Mouse (Mus musculus) forebrain, embryonic 16.5 days (tissue): ENCODE measurements around the gene Ugt1a5. TPM values are rescaled to one million over a fixed set of nuclear protein-coding genes. Genes with fewer than 3 reads are reported as not detected.
"Not testable (repeated sequence)": the region's sequence is repeated elsewhere in the genome, so short reads cannot be mapped to it uniquely, and the experiment has no call there.

Experiments
- ATAC-seq: fragments of 200-750 bp; cut with Nextera tagmentation; 2 replicates; pipeline ENCODE4 v1.8.0; 2017; ENCODE audit warnings: mild to moderate bottlenecking, moderate library complexity
- H3K27ac ChIP-seq: fragments of 300-500 bp; sonication (generic); 2 replicates; pipeline ENCODE4 v1.5.1; 2014; ENCODE audit warnings: low read length, control low read depth
- H3K27me3 ChIP-seq: fragments of 300-500 bp; sonication (generic); replicated peaks from 2 replicates; pipeline ENCODE4 v1.6.1; 2014; ENCODE audit warnings: low read length; ENCODE audit not compliant: control insufficient read depth, insufficient read depth
- H3K36me3 ChIP-seq: fragments of 300-500 bp; sonication (generic); 2 replicates; pipeline ENCODE4 v1.6.1; 2014; ENCODE audit not compliant: control insufficient read depth, insufficient read depth
- H3K4me1 ChIP-seq: fragments of 300-500 bp; sonication (generic); replicated peaks from 2 replicates; pipeline ENCODE4 v1.6.1; 2014; ENCODE audit warnings: low read length; ENCODE audit not compliant: control insufficient read depth, insufficient read depth
- H3K4me2 ChIP-seq: fragments of 300-500 bp; sonication (generic); 2 replicates; pipeline ENCODE4 v1.6.1; 2014; ENCODE audit warnings: mild to moderate bottlenecking, low read length, control low read depth
- H3K4me3 ChIP-seq: fragments of 300-500 bp; sonication (generic); replicated peaks from 2 replicates; pipeline ENCODE4 v1.5.1; 2014; ENCODE audit warnings: mild to moderate bottlenecking, low read length, control low read depth
- H3K9ac ChIP-seq: fragments of 300-500 bp; sonication (generic); replicated peaks from 2 replicates; pipeline ENCODE4 v1.6.1; 2014; ENCODE audit warnings: low read depth, low read length, control low read depth
- H3K9me3 ChIP-seq: fragments of 300-500 bp; sonication (generic); 2 replicates; pipeline ENCODE4 v1.6.1; 2016; ENCODE audit warnings: low read length; ENCODE audit not compliant: control insufficient read depth
- WGBS: fragments of 180-500 bp; shearing (Covaris S2); extraction: QIAGEN DNeasy Blood & Tissue Kit; methylation state at CpG from one replicate; pipeline ENCODE4 v1.1.7; 2014; 5-methylcytosine and 5-hydroxymethylcytosine counted together
- polyA plus RNA-seq: library from polyadenylated mRNA; unstranded; fragments of >200 nt; fragmentation: Nextera tagmentation; extraction: Ambion mirVana; gene quantifications from 2 replicates; pipeline ENCODE4 v1.2.1, GENCODE M21; 2015

Ugt1a5 gene
- polyA plus RNA-seq, 1 experiment from 2014 or later, result not detected

GRCm38 (mm10) chr1:88136646-88137045, 29.2 kb upstream of the Ugt1a5 start:
- WGBS, result 71% methylated on average over 2 of the region's 2 CpGs
- peaks cover 7% of the 10 kb centered on the region; the same call in 1 of the 2 replicates for H3K4me1 ChIP-seq
- no peak for ATAC-seq
- H3K9me3 ChIP-seq, result no peaks in the 10 kb centered on the region
- no peaks in the 10 kb centered on the region for H3K36me3 ChIP-seq
- no peak overlapping the region for H3K9ac ChIP-seq
- no peak overlapping the region for H3K4me3 ChIP-seq
- no peaks in the 10 kb centered on the region for H3K27me3 ChIP-seq
- H3K4me2 ChIP-seq, result no peak overlapping the region
- no peak overlapping the region for H3K27ac ChIP-seq

DNA sequence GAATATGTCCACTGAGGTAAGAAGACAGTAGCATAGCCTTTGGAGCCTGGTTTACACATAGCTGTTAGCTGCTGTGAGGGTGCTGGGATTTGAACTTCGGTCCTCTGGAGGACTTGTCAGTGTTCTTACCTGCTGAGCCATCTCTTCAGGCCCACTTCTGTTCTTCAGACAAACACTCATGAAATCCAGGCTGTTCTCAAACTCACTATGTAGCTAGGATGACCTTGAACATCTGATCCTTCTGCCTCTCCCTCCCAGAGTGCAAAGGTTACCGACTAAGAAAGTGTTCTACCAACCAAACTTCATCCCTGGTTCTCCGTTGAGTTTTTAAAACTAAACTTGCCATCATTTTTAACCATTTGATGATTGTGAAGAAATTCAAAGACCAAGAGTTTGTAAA, 28.5 kb upstream of the Ugt1a5 start:
- Histone ChIP-seq H3K4me2 (no peak overlapping the region), H3K4me3 (no peak overlapping the region), H3K4me1 (peaks cover 7% of the 10 kb centered on the region; the same call in 1 of the 2 replicates), H3K27ac (no peak overlapping the region), H3K36me3 (no peaks in the 10 kb centered on the region), H3K27me3 (no peaks in the 10 kb centered on the region), H3K9ac (no peak overlapping the region), H3K9me3 (no peaks in the 10 kb centered on the region)
- WGBS, result 89% methylated on average over 3 of the region's 3 CpGs
- ATAC-seq, result no peak

- no peak overlapping the region for H3K27ac ChIP-seq
- H3K27me3 ChIP-seq, result no peaks in the 10 kb centered on the region
- no peak for ATAC-seq
- H3K9ac ChIP-seq, result no peak overlapping the region
- WGBS, result 90% methylated on average over 1 of the region's 1 CpGs
- H3K4me3 ChIP-seq, result no peak overlapping the region
- peaks cover 7% of the 10 kb centered on the region; the same call in 1 of the 2 replicates for H3K4me1 ChIP-seq
- no peaks in the 10 kb centered on the region for H3K36me3 ChIP-seq
- no peak overlapping the region for H3K4me2 ChIP-seq
- H3K9me3 ChIP-seq, result no peaks in the 10 kb centered on the region
These were observed 27.7 kb upstream of the Ugt1a5 start for GRCm38 (mm10) chr1:88138145-88138544.

- 48% methylated on average over 1 of the region's 1 CpGs for WGBS
- not testable (repeated sequence) for H3K9me3 ChIP-seq, H3K27me3 ChIP-seq, H3K27ac ChIP-seq, H3K4me3 ChIP-seq, H3K4me2 ChIP-seq, H3K36me3 ChIP-seq, H3K4me1 ChIP-seq, ATAC-seq, H3K9ac ChIP-seq
These were observed 25.3 kb upstream of the Ugt1a5 start for GRCm38 (mm10) chr1:88140492-88140891.

DNA sequence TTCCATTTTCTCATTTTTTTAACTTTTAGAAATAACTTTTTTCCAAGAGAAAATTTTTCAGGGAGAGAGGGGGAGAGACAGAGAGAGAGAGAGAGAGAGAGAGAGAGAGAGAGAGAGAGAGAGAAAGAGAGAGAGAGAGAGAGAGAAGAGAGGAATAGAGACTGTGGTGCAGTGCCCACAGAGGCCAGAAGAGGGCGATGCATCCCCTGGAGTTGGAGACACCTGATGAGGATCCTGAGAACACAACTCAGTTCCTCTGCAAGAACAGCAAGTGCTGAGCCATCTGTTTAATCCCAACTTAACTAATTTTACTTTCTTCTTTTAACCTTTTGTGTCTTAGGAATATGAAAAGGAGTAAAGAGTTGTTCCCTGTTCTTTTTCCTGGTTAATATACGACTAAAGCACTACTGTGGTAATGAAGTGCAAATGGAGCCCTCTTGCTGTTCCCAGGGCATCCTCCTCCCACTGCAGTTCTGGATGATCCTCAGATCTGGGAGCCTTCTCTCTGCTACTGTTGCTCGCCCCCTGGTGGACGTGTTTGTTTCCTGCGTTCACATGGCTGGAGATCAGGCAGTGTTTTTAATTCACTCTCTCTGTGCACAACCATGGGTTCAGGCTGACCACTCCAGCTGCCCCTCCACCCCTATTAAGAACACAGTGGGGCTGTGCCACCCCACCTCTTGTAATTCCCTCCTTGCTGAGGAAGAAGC, 21.7 kb upstream of the Ugt1a5 start:
- not testable (repeated sequence) for H3K9me3 ChIP-seq, H3K27ac ChIP-seq, H3K4me2 ChIP-seq, ATAC-seq, H3K36me3 ChIP-seq, H3K4me1 ChIP-seq, H3K9ac ChIP-seq, H3K27me3 ChIP-seq, H3K4me3 ChIP-seq
- WGBS, result 1% methylated on average over 4 of the region's 5 CpGs

- not testable (repeated sequence) for H3K4me3 ChIP-seq, H3K9ac ChIP-seq, H3K4me2 ChIP-seq, H3K27me3 ChIP-seq, ATAC-seq, H3K4me1 ChIP-seq, H3K36me3 ChIP-seq, H3K27ac ChIP-seq, H3K9me3 ChIP-seq
- WGBS, result 85% methylated on average over 2 of the region's 2 CpGs
These were observed 20.5 kb upstream of the Ugt1a5 start for GRCm38 (mm10) chr1:88145278-88145677.

DNA sequence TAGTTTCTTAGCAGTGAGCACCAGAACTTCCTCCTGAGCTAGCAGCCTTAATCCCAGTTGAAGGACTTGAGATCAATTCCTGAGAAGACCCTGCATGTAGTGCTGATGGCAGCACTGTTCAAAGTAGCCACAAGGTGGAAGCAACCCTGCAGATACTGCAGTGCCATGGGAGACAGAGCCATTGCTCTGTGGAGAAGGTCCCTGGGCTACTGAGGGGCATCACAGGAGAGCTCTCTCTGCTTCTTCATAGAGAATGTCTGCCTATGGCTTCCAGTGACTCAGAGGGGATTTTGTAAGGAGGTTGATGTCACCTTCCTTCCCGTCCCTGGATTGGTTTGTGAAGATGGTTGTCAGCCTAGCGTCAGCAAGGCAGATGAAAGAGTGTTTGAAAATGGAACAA, 15.7 kb upstream of the Ugt1a5 start:
- 68% methylated on average over 2 of the region's 2 CpGs for WGBS
- H3K9ac ChIP-seq, H3K27me3 ChIP-seq, H3K9me3 ChIP-seq, H3K27ac ChIP-seq, ATAC-seq, H3K4me3 ChIP-seq, H3K36me3 ChIP-seq, H3K4me1 ChIP-seq, H3K4me2 ChIP-seq: not testable (repeated sequence)

GRCm38 (mm10) chr1:88158430-88158829, 7.4 kb upstream of the Ugt1a5 start:
- no peaks in the 10 kb centered on the region for H3K27me3 ChIP-seq
- no peaks in the 10 kb centered on the region for H3K9me3 ChIP-seq
- H3K9ac ChIP-seq, result no peak overlapping the region
- no peak for ATAC-seq
- H3K4me3 ChIP-seq, result no peak overlapping the region
- WGBS, result 95% methylated on average over 2 of the region's 2 CpGs
- H3K27ac ChIP-seq, result no peak overlapping the region
- no peaks in the 10 kb centered on the region for H3K36me3 ChIP-seq
- no peaks in the 10 kb centered on the region for H3K4me1 ChIP-seq
- H3K4me2 ChIP-seq, result no peak overlapping the region

DNA sequence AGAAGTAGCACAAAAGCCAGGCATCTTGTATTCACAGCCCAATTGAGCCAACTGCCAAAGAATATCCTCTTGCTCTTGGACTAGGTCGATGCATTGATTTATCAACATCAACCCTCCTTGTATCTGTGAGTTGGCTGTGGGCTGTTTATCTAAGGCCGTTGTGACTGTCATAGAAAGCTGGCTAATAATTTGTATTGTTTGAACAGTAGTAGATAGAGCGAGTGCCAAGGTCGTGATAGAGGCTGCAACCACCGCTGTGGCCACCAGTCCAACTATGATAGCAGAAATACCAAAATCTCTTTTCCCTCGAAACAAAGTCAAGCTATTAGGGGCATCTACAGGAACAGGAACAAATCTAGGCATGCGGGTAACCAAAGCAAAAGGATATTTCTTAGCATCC, 6.4 kb downstream of the Ugt1a5 start:
- H3K36me3 ChIP-seq, H3K9me3 ChIP-seq, H3K9ac ChIP-seq, H3K4me2 ChIP-seq, ATAC-seq, H3K27me3 ChIP-seq, H3K4me3 ChIP-seq, H3K27ac ChIP-seq, H3K4me1 ChIP-seq: not testable (repeated sequence)
- WGBS, result 93% methylated on average over 5 of the region's 7 CpGs

GRCm38 (mm10) chr1:88179657-88180056, 13.8 kb downstream of the Ugt1a5 start:
- Histone ChIP-seq H3K4me1 (no peaks in the 10 kb centered on the region), H3K9me3 (peaks cover 5% of the 10 kb centered on the region; the same call in 1 of the 2 replicates), H3K27ac (no peak overlapping the region), H3K36me3 (no peaks in the 10 kb centered on the region), H3K4me2 (no peak overlapping the region), H3K27me3 (no peaks in the 10 kb centered on the region), H3K4me3 (no peak overlapping the region), H3K9ac (no peak overlapping the region)
- WGBS, result 86% methylated on average over 1 of the region's 1 CpGs
- no peak for ATAC-seq
